Mouse (Mus musculus) hindbrain, embryonic 12.5 days (tissue): ENCODE results near the gene Naglu. TPM values are rescaled to one million over a fixed set of nuclear protein-coding genes. Genes with fewer than 3 reads are reported as not detected.

Experiments used
- ATAC-seq: fragments of 200-750 bp; cut with Nextera tagmentation; 2 replicates; pipeline ENCODE4 v1.8.0; 2017; ENCODE audit warnings: moderate TSS enrichment; ENCODE audit not compliant: low FRiP score
- H3K27ac ChIP-seq: fragments of 300-500 bp; sonication (generic); 2 replicates; pipeline ENCODE4 v1.5.1; 2016; ENCODE audit warnings: mild to moderate bottlenecking
- H3K27me3 ChIP-seq: fragments of 300-500 bp; sonication (generic); 2 replicates; pipeline ENCODE4 v1.6.1; 2016; ENCODE audit warnings: mild to moderate bottlenecking
- H3K36me3 ChIP-seq: fragments of 300-500 bp; sonication (generic); 2 replicates; pipeline ENCODE4 v1.6.1; 2016; ENCODE audit warnings: mild to moderate bottlenecking
- H3K4me1 ChIP-seq: fragments of 300-500 bp; sonication (generic); 2 replicates; pipeline ENCODE4 v1.6.1; 2016
- H3K4me2 ChIP-seq: fragments of 300-500 bp; sonication (generic); replicated peaks from 2 replicates; pipeline ENCODE4 v1.6.1; 2016; ENCODE audit warnings: mild to moderate bottlenecking
- H3K4me3 ChIP-seq: fragments of 300-500 bp; sonication (generic); 2 replicates; pipeline ENCODE4 v1.5.1; 2016; ENCODE audit warnings: mild to moderate bottlenecking
- H3K9ac ChIP-seq: fragments of 300-500 bp; sonication (generic); 2 replicates; pipeline ENCODE4 v1.6.1; 2016; ENCODE audit warnings: mild to moderate bottlenecking, moderate library complexity
- H3K9me3 ChIP-seq: fragments of 300-500 bp; sonication (generic); replicated peaks from 2 replicates; pipeline ENCODE4 v1.6.1; 2016; ENCODE audit warnings: mild to moderate bottlenecking
- WGBS: fragments of 180-500 bp; shearing (Covaris S2); methylation state at CpG from one replicate; pipeline ENCODE4 v1.1.7; 2016; 5-methylcytosine and 5-hydroxymethylcytosine counted together
- polyA plus RNA-seq: library from polyadenylated mRNA; unstranded; fragments of >200 nt; fragmentation: Nextera tagmentation; extraction: Ambion mirVana; gene quantifications from 2 replicates; pipeline ENCODE4 v1.2.1, GENCODE M21; 2016

Naglu gene
- polyA plus RNA-seq, 1 experiment from 2014 or later: 13.3 TPM

GRCm38 (mm10) chr11:101060126-101060525 lies 9.7 kb upstream of the Naglu start:
- 69% methylated on average over 8 of the region's 8 CpGs for WGBS
- Histone ChIP-seq H3K4me1 (peaks cover 16% of the 10 kb centered on the region), H3K27me3 (no peaks in the 10 kb centered on the region), H3K27ac (peak overlapping the region; percentile 76), H3K36me3 (peaks cover 85% of the 10 kb centered on the region), H3K9me3 (no peaks in the 10 kb centered on the region), H3K9ac (no peak overlapping the region), H3K4me3 (no peak overlapping the region), H3K4me2 (no peak overlapping the region)
- no peak for ATAC-seq

- Histone ChIP-seq H3K4me2 (no peak overlapping the region), H3K9ac (no peak overlapping the region), H3K4me3 (no peak overlapping the region), H3K36me3 (peaks cover 79% of the 10 kb centered on the region), H3K27ac (no peak overlapping the region), H3K4me1 (peaks cover 16% of the 10 kb centered on the region), H3K9me3 (no peaks in the 10 kb centered on the region), H3K27me3 (no peaks in the 10 kb centered on the region)
- no peak for ATAC-seq
- 93% methylated on average over 5 of the region's 5 CpGs for WGBS
Measured at GRCm38 (mm10) chr11:101061049-101061448, 8.8 kb upstream of the Naglu start.

GRCm38 (mm10) chr11:101062165-101062884 lies 7.5 kb upstream of the Naglu start:
- 75% methylated on average over 12 of the region's 12 CpGs for WGBS
- H3K27me3 ChIP-seq: no peaks in the 10 kb centered on the region
- H3K4me1 ChIP-seq: peaks cover 19% of the 10 kb centered on the region
- peak overlapping the region; percentile 71 for H3K27ac ChIP-seq
- H3K4me3 ChIP-seq: no peak overlapping the region
- peaks cover 68% of the 10 kb centered on the region for H3K36me3 ChIP-seq
- H3K9me3 ChIP-seq: no peaks in the 10 kb centered on the region
- H3K9ac ChIP-seq: no peak overlapping the region
- no peak overlapping the region for H3K4me2 ChIP-seq
- ATAC-seq: no peak

GRCm38 (mm10) chr11:101062971-101063675 lies 6.7 kb upstream of the Naglu start:
- Histone ChIP-seq H3K27ac (peak overlapping the region; percentile 71), H3K27me3 (no peaks in the 10 kb centered on the region), H3K9me3 (no peaks in the 10 kb centered on the region), H3K4me3 (no peak overlapping the region), H3K36me3 (peaks cover 61% of the 10 kb centered on the region), H3K4me1 (peaks cover 19% of the 10 kb centered on the region), H3K9ac (peak overlapping the region; percentile 27; the same call in 1 of the 2 replicates), H3K4me2 (no peak overlapping the region)
- ATAC-seq: no peak
- 80% methylated on average over 14 of the region's 14 CpGs for WGBS

- Histone ChIP-seq H3K9me3 (no peaks in the 10 kb centered on the region), H3K27me3 (0 out of 2 replicates have a peak, but pooled peaks cover 2% of the 10 kb centered on the region), H3K9ac (peak overlapping the region; percentile 27), H3K4me2 (no peak overlapping the region), H3K4me1 (peaks cover 19% of the 10 kb centered on the region), H3K36me3 (peaks cover 54% of the 10 kb centered on the region), H3K4me3 (no peak overlapping the region), H3K27ac (peak overlapping the region; percentile 71)
- no peak for ATAC-seq
- WGBS: 53% methylated on average over 12 of the region's 12 CpGs
Measured at GRCm38 (mm10) chr11:101063676-101064327, 6.0 kb upstream of the Naglu start.

- H3K4me2 ChIP-seq: no peak overlapping the region
- H3K36me3 ChIP-seq: peaks cover 48% of the 10 kb centered on the region
- H3K27ac ChIP-seq: peak overlapping the region; percentile 71
- no peak overlapping the region for H3K4me3 ChIP-seq
- H3K9ac ChIP-seq: no peak overlapping the region
- peaks cover 19% of the 10 kb centered on the region for H3K4me1 ChIP-seq
- no peak for ATAC-seq
- no peaks in the 10 kb centered on the region for H3K9me3 ChIP-seq
- 86% methylated on average over 4 of the region's 4 CpGs for WGBS
- H3K27me3 ChIP-seq: 0 out of 2 replicates have a peak, but pooled peaks cover 2% of the 10 kb centered on the region
Measured at GRCm38 (mm10) chr11:101064462-101064861, 5.3 kb upstream of the Naglu start.

- Histone ChIP-seq H3K9ac (no peak overlapping the region), H3K9me3 (no peaks in the 10 kb centered on the region), H3K4me2 (no peak overlapping the region), H3K27me3 (0 out of 2 replicates have a peak, but pooled peaks cover 2% of the 10 kb centered on the region), H3K36me3 (peaks cover 43% of the 10 kb centered on the region), H3K4me3 (no peak overlapping the region), H3K27ac (no peak overlapping the region), H3K4me1 (peaks cover 19% of the 10 kb centered on the region)
- no peak for ATAC-seq
- WGBS: 96% methylated on average over 9 of the region's 9 CpGs
Measured at GRCm38 (mm10) chr11:101065002-101065401, 4.8 kb upstream of the Naglu start.

- peaks cover 27% of the 10 kb centered on the region for H3K4me1 ChIP-seq
- H3K4me3 ChIP-seq: peak overlapping the region; percentile 23
- no peaks in the 10 kb centered on the region for H3K9me3 ChIP-seq
- ATAC-seq: no peak
- H3K27ac ChIP-seq: no peak overlapping the region
- 25% methylated on average over 18 of the region's 18 CpGs for WGBS
- peak overlapping the region; percentile 40; the same call in 1 of the 2 replicates for H3K9ac ChIP-seq
- H3K4me2 ChIP-seq: peak overlapping the region; percentile 53
- peaks cover 26% of the 10 kb centered on the region for H3K36me3 ChIP-seq
- peaks cover 9% of the 10 kb centered on the region for H3K27me3 ChIP-seq
Measured at GRCm38 (mm10) chr11:101066549-101067412, 3.0 kb upstream of the Naglu start.

GRCm38 (mm10) chr11:101070189-101070527 lies 346 bp downstream of the Naglu start:
- H3K4me1 ChIP-seq: peaks cover 12% of the 10 kb centered on the region
- ATAC-seq: peak; percentile 57
- no peaks in the 10 kb centered on the region for H3K9me3 ChIP-seq
- peak overlapping the region; percentile 80 for H3K4me3 ChIP-seq
- peaks cover 9% of the 10 kb centered on the region for H3K27me3 ChIP-seq
- H3K4me2 ChIP-seq: peak overlapping the region; percentile 98
- under 1% methylated on average over 36 of the region's 36 CpGs for WGBS
- peak overlapping the region; percentile 87 for H3K9ac ChIP-seq
- 0 out of 2 replicates have a peak overlapping the region, but pooled peaks have one; percentile 17 for H3K27ac ChIP-seq
- H3K36me3 ChIP-seq: no peaks in the 10 kb centered on the region

GRCm38 (mm10) chr11:101070987-101071386 lies 1.2 kb downstream of the Naglu start:
- 73% methylated on average over 6 of the region's 6 CpGs for WGBS
- H3K9ac ChIP-seq: no peak overlapping the region; the same call in 1 of the 2 replicates
- no peaks in the 10 kb centered on the region for H3K36me3 ChIP-seq
- H3K4me3 ChIP-seq: peak overlapping the region; percentile 80
- ATAC-seq: no peak
- peaks cover 9% of the 10 kb centered on the region for H3K27me3 ChIP-seq
- H3K9me3 ChIP-seq: no peaks in the 10 kb centered on the region
- H3K4me1 ChIP-seq: peaks cover 12% of the 10 kb centered on the region
- peak overlapping the region; percentile 98 for H3K4me2 ChIP-seq
- H3K27ac ChIP-seq: no peak overlapping the region

- no peak for ATAC-seq
- Histone ChIP-seq H3K4me2 (no peak overlapping the region), H3K36me3 (peaks cover 2% of the 10 kb centered on the region; the same call in 1 of the 2 replicates), H3K4me3 (no peak overlapping the region), H3K4me1 (peaks cover 8% of the 10 kb centered on the region), H3K9me3 (no peaks in the 10 kb centered on the region), H3K27ac (no peak overlapping the region), H3K27me3 (peaks cover 16% of the 10 kb centered on the region), H3K9ac (no peak overlapping the region)
- WGBS: 72% methylated on average over 14 of the region's 14 CpGs
Measured at GRCm38 (mm10) chr11:101071810-101072428, 2.1 kb downstream of the Naglu start.
